Mouse (Mus musculus): ENCODE results near the gene Hoxb2.

Gene Hoxb2

GRCm38 (mm10) chr11:96351831-96352230, 1.5 kb downstream of the Hoxb2 start:
- DNase-seq (ENCODE audit: low spot score) = peak; percentile 68

DNA sequence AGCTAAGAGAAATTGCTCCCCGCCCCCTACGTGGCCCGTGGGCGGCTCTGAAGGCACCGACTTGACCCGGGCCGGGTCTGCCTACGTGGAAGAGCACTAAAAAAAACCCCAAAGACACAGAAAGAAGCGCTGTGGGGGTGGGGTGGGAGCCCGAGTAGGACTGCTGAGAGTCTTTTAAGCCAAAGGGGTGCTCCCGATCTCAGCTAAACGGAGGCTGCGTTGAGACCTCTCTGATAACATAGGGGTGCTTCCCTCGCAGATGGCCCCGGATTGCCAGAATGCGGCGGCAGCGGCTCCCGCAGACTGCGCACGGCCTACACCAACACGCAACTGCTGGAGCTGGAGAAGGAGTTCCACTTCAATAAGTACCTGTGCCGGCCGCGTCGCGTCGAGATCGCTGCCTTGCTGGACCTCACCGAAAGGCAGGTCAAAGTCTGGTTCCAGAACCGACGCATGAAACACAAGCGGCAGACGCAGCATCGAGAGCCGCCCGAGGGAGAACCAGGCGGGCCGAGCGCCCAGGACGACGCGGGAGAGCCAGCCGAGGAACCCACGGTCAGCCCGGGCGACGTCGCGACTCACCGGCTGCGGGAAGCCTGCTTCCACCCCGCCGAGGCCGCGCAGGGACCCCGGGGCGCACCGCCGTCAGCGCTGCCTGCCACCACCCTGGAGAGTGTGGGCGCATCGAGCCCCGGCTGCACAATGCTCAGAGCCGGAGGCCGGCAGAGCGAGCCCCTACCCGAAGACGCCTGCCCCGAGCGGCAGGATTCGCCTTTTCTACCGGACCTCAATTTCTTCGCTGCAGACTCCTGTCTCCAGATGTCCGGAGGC, 2.6 kb downstream of the Hoxb2 start:
- DNase-seq (ENCODE audit: low spot score) = peak; percentile 73

DNA sequence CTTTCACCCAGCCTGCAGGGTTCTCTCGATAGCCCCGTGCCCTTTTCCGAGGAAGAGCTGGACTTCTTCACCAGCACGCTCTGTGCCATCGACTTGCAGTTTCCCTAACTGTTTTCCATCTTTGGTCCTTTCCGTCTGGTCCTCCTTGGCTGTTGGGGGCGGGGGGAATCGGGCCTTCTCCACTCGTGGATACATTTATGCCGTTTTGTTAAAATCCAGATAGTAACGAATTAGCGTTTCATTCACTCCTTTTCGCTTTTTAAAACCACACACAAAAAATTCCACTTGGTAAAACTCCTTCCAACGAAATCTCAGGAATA, 3.2 kb downstream of the Hoxb2 start:
- peak; percentile 70 for DNase-seq (ENCODE audit: low spot score)

DNA sequence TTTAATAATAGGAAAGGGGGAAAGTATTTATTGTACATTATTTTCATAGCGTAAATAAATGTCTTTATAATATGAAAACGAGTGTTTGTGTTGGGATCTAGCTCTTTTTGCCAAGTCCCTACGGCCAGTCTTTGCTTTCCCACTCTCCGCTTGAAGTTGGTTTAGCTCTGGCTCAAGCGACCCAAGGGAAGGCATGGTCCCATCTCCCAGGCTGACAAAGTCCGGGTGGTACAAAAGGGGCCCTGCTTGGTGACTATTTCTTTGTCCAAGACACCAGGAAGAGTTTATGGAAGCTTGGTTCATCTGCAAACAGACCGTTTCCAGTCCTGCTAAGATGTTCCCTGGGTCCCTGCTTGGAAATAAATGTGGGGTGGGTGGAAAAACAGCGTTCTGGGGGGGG, 3.6 kb downstream of the Hoxb2 start:
- peak; percentile 30 for DNase-seq (ENCODE audit: low spot score)

DNA sequence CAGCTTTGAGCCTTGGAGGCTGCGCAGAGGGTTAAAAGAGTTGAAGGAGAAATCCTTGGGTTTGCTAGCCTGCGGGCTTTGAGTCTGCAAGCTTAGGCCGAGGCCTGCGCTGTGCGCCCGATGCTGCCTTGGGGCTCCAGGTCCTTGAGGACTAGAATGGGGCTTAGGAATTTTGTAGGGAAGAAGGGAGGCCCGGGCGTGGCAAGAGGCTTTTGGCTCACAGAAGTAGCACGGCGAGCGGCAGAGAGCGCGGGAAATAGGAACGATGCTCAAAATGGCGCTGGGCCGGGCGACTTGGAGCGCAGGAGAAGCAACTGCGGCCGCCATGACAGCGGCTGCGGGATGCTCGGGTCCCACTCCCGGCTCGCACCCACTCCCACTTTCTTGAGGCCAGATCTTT, 4.1 kb downstream of the Hoxb2 start:
- DNase-seq (ENCODE audit: low spot score) = peak; percentile 33

DNA sequence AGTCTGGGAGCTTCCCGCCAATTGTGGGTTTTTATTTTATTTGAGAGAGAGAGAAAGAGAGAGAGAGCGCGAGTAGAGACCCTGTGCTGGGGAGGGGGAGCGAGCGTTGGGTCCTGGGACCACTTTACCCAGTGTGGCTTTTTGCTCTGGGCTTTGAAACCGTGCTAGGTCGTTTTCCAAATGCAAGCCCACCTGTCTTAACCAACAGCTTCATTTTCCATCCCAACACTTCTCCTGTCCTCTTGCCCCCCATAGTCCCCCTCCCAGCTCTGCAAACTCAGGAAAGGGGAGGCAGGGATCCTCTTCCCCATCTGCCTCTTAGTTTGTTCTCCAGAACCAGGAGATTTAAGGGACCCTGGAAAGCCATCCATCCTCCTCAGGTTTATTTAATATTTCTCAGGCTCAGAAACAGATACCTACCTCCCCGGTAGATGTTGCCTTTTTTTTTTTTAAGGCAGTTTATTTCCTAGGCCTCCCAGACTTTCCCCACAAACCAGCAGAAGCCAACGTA, 4.5 kb downstream of the Hoxb2 start:
- DNase-seq (ENCODE audit: low spot score) = no peak

- DNase-seq (ENCODE audit: low spot score) = no peak
These were observed 13.5 kb downstream of the Hoxb2 start for GRCm38 (mm10) chr11:96363807-96364206.

- DNase-seq (ENCODE audit: low spot score) = no peak
These were observed 15.2 kb downstream of the Hoxb2 start, which contains the start of gene Hoxb1 for GRCm38 (mm10) chr11:96365441-96366091. TSS of gene Hoxb1 (plus strand) at chr11:96365752.

DNA sequence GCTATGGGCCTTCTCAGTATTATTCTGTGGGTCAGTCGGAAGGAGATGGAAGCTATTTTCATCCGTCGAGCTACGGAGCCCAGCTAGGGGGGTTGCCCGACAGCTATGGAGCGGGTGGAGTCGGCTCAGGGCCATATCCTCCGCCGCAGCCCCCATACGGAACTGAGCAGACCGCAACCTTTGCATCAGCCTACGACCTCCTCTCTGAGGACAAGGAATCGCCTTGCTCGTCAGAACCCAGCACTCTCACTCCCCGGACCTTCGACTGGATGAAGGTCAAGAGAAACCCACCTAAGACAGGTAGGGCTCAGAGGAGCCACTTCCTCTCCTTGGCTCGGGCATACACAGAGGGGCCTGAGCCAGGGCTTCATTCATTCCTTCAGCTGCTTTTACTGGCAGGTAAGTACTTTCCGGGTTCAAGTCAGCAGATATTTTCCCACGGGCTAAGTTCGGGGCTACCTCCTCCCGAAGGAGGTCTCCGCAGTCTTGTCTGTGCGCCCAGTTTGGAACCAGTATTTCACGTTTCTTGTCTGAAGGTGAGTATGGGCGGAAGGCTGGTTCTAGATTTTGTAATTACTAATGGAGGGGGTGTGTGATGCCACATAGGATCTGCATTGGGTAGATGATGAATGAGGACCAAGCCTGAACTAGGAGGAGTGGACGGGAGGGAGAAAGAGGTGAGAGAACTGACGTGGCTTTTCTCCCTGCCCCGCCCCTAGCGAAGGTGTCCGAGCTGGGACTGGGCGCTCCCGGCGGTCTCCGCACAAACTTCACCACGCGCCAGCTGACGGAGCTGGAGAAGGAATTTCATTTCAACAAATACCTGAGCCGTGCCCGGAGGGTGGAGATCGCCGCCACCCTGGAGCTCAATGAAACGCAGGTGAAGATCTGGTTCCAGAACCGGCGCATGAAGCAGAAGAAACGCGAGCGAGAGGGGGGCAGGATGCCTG, 16.0 kb downstream of the Hoxb2 start:
- DNase-seq (ENCODE audit: low spot score) = no peak

GRCm38 (mm10) chr11:96367141-96367540, 16.8 kb downstream of the Hoxb2 start:
- no peak for DNase-seq (ENCODE audit: low spot score)

DNA sequence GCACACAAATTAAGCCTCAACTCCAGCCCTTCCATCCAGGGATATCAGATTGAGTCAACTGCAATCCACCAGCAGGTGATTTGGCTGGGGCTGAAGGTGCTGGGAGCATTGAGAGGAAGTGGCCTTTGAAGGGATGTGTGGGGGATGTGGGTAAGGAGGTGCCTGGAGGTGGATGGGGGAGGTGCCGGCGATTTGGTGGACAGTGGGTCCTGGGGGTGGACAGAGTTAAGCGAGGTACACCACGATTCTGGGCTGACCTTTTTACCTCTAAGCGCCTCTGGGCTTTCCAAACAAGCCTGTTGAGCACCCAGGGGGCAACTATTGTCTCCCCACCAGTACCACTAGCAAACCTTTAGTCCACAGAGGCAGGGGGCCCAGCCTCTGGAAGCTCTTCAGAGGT, 18.4 kb downstream of the Hoxb2 start:
- no peak for DNase-seq (ENCODE audit: low spot score)

DNA sequence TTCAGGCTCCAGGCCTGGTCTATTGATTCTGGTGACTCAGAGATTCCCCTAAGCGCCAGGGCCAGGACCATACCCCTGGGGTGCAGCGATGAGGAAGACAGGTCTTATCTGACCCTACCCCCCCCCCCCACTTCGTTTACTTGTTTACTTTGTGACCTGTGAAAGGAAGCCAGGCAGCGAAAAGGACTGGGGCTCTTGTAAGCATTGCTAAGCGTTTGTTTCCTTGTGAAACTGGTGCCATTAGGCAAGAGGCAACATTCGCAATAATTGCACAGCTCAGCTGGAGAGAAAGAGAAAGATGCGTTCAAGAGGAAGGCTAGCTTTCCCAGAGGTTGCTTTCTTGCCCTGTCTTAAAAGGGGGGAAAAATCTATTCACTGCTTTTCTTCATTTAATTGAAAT, 18.8 kb downstream of the Hoxb2 start:
- DNase-seq (ENCODE audit: low spot score) = peak; percentile 34

DNA sequence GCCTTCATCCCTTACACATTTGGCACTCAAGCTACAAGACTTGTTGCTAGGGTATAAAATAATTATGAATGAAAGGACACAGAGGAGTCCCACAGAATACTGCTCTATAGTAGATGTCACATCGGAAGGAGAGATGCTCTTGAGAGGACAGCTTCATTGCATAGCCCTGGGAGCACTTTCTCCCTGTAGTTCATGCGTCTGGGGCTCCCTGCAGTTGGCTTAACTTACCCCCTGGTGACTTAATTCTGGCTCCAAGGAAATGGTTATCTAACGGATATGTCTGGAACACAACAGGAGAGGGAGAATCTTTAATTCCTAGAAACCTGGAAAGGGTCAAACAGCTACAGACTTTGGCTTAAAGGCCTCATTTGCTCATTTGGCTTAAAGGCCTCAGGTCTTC, 21.4 kb downstream of the Hoxb2 start:
- no peak for DNase-seq (ENCODE audit: low spot score)

DNA sequence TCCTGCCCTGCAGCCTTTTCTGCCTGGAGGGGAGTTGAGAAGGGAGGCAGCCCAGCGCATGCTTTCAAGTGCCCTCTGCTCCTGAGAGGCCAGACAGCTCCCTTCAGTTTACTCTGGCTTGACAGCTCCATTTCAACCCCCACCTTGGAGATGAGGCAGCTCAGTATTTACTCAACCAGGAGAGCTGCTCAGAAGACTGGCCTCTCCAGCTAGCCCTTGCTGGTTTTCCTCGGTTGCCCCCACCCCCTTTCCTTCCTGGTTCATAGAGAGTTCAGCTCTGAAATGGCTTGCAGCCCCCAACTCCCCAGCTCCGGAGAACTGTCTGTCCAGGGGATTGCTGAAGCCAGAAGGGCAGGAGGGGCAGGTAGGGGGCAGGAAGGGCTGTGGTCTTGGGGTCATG, 22.2 kb downstream of the Hoxb2 start:
- DNase-seq (ENCODE audit: low spot score) = no peak

DNA sequence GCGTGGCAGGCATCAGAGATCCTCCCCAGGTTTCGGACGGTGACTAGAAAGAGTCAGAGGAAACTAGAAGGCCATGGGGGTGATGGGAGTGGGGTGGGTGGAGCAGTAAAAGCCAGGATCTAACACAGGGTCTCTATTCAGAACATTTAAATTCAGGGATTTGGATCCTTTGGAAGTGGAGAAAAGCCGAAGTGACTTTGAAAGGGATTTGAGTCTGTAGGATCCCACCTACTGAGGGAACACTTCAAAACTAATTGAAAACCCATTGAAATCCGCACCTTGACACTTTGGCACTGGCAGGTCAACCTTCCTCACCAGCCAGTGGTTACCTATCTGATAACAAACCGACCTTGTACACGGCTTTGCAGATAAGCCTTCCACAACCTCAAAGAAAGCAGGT, 24.5 kb downstream of the Hoxb2 start:
- DNase-seq (ENCODE audit: low spot score) = no peak

DNA sequence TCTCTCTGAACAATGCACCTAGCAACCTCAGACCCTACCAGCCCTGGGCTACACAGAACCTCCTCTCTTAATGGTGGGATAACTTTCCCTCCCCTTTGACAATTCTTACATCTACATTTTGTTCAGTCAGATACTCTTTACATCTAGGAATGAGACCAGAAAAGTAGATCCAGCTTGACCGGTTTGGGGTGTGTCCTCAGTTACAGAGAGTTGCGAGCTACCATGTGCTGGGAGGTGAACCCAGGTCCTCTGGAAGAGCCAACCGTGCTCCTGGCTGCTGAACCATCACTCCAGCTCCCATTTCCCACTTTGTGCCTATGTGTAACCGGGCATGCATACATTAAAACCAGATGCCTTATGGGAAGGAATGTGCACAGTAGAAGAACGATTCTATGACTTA, 33.1 kb downstream of the Hoxb2 start:
- no peak for DNase-seq (ENCODE audit: low spot score)

DNA sequence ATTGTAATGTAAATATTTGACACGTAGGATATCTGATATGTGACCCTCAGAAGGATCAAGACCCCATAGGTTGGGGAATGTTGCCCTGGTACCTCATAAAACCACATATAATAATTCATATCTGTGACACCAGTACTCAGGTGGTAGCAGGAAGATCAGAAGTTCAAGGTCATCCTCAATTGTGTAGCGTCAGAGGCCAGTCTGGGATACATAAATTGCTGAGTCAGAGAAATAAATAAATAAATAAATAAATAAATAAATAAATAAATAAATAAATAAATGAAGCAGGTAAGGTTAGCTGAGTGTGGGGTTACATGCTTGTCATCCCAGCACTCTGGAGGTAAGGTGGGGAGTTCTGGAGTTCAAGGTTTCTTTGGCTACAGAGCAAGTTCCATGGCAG, 37.3 kb downstream of the Hoxb2 start:
- no peak for DNase-seq (ENCODE audit: low spot score)

GRCm38 (mm10) chr11:96396772-96397626, 46.7 kb downstream of the Hoxb2 start:
- no peak for DNase-seq (ENCODE audit: low spot score)

DNA sequence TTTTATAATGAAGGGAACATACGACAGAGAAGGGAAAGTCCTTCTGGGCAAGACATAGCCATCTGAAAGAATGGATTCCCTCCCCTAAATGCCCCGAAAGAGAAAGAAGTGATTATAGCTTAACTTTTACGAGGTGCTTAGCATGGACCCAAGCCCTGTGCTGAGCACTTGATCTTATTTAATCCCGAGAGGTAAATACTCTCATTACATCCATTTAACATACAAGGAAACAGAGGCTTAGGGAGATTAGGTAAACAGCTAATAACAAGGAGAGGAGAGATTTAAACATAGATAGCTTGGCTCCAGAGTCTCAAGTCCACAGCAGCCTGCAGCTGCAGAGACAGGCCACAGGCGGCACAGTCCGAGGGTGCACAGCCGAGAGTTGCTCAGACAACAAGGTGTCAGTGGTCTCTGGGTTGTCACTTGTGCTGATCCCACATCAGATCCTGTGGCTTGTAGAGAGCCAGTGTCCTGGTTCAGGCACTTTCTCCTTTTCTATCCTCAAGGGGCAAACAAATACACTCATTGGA, 47.5 kb downstream of the Hoxb2 start:
- DNase-seq (ENCODE audit: low spot score) = no peak

- no peak for DNase-seq (ENCODE audit: low spot score)
These were observed 49.6 kb downstream of the Hoxb2 start for GRCm38 (mm10) chr11:96399923-96400322.
